Mouse (Mus musculus) MEL (cell line): Measurements from ENCODE around the gene Cys1. TPM values are rescaled to one million over a fixed set of nuclear protein-coding genes. Genes with fewer than 3 reads are reported as not detected.
A peak's percentile ranks its signal among the peaks of the same experiment; 100 is the strongest.

ENCODE experiments used
- DNase-seq: peaks from one replicate; pipeline ENCODE4 v3.0.0; 2011; ENCODE audit warnings: low read depth, low spot score
- H3K27ac ChIP-seq: 2 replicates; pipeline ENCODE4 v1.5.1; 2012; ENCODE audit warnings: low read depth, mild to moderate bottlenecking, control low read depth, low read length, moderate library complexity; ENCODE audit not compliant: control insufficient read depth
- H3K27me3 ChIP-seq, 2 experiments: fragments of 150-350 bp in 1 of 2; sonication (generic) in 1 of 2; 2 replicates each; pipeline ENCODE4 v1.6.1; 2012; ENCODE audit warnings: low read length in 2 of 2, mild to moderate bottlenecking in 2 of 2, improper control_type of control experiment in 1 of 2, moderate library complexity in 1 of 2; ENCODE audit not compliant: insufficient read depth in 2 of 2, control insufficient read depth in 1 of 2
- H3K36me3 ChIP-seq, 2 experiments: 2 replicates each; pipeline ENCODE4 v1.6.1; 2012 to 2014; ENCODE audit warnings: low read length in 2 of 2, improper control_type of control experiment in 1 of 2, inconsistent platforms in 1 of 2, mild to moderate bottlenecking in 1 of 2; ENCODE audit not compliant: insufficient read depth in 2 of 2, control insufficient read depth in 1 of 2
- H3K4me1 ChIP-seq, 2 experiments: fragments of 150-350 bp in 1 of 2; sonication (generic) in 1 of 2; 2 replicates each; pipeline ENCODE4 v1.6.1; 2012; ENCODE audit warnings: low read length in 2 of 2, improper control_type of control experiment in 1 of 2, mild to moderate bottlenecking in 1 of 2; ENCODE audit not compliant: insufficient read depth in 2 of 2, control insufficient read depth in 1 of 2
- H3K4me3 ChIP-seq, 2 experiments: fragments of 150-350 bp in 1 of 2; sonication (generic) in 1 of 2; 2 replicates each; pipeline ENCODE4 v1.5.1; 2012; ENCODE audit warnings: low read depth in 2 of 2, low read length in 2 of 2, mild to moderate bottlenecking in 2 of 2, moderate library complexity in 2 of 2, control low read depth in 1 of 2, improper control_type of control experiment in 1 of 2; ENCODE audit not compliant: control insufficient read depth in 1 of 2, insufficient read depth in 1 of 2
- H3K79me2 ChIP-seq: 2 replicates; pipeline ENCODE4 v1.6.1; 2012; ENCODE audit warnings: mild to moderate bottlenecking, low read length, moderate library complexity; ENCODE audit not compliant: control insufficient read depth, poor library complexity, insufficient read depth
- H3K9ac ChIP-seq: 2 replicates; pipeline ENCODE4 v1.6.1; 2012; ENCODE audit warnings: low read depth, mild to moderate bottlenecking, control low read depth, low read length, moderate library complexity; ENCODE audit not compliant: control insufficient read depth, poor library complexity, severe bottlenecking
- H3K9me3 ChIP-seq: fragments of 150-350 bp; sonication (generic); replicated peaks from 2 replicates; pipeline ENCODE4 v1.6.1; 2012; ENCODE audit warnings: mild to moderate bottlenecking, low read length, improper control_type of control experiment, moderate library complexity; ENCODE audit not compliant: insufficient read depth
- BHLHE40 ChIP-seq: IDR thresholded peaks from 2 replicates; pipeline ENCODE4 v1.6.1; 2012; ENCODE audit warnings: low read depth, mild to moderate bottlenecking, inconsistent platforms, low read length, improper control_type of control experiment, borderline replicate concordance
- CHD1 ChIP-seq: IDR thresholded peaks from 2 replicates; pipeline ENCODE4 v1.6.1; 2012; ENCODE audit warnings: low read depth, mild to moderate bottlenecking, inconsistent platforms, low read length, improper control_type of control experiment
- CHD2 ChIP-seq: IDR thresholded peaks from 2 replicates; pipeline ENCODE4 v1.6.1; 2011; ENCODE audit warnings: low read length, improper control_type of control experiment
- CTCF ChIP-seq, 3 experiments: IDR thresholded peaks in 2 of 3; conservative IDR thresholded peaks in 1 of 3; 2 replicates each; pipeline ENCODE4 v1.5.1; 2011 to 2012; ENCODE audit warnings: low read length in 3 of 3, low read depth in 2 of 3, mild to moderate bottlenecking in 2 of 3, improper control_type of control experiment in 1 of 3, inconsistent platforms in 1 of 3, mixed read lengths in 1 of 3, moderate library complexity in 1 of 3; ENCODE audit not compliant: control insufficient read depth in 1 of 3, insufficient read depth in 1 of 3, poor library complexity in 1 of 3, severe bottlenecking in 1 of 3
- E2F4 ChIP-seq: IDR thresholded peaks from 2 replicates; pipeline ENCODE4 v1.6.1; 2011; ENCODE audit warnings: low read depth, low read length, improper control_type of control experiment, borderline replicate concordance
- ELF1 ChIP-seq: IDR thresholded peaks from 2 replicates; pipeline ENCODE4 v1.6.1; 2014; ENCODE audit warnings: low read depth, mild to moderate bottlenecking, inconsistent platforms, low read length, improper control_type of control experiment, moderate library complexity
- EP300 ChIP-seq, 2 experiments: IDR thresholded peaks; 2 replicates each; pipeline ENCODE4 v1.6.1; 2011; ENCODE audit warnings: improper control_type of control experiment in 2 of 2, low read length in 2 of 2, low read depth in 1 of 2, mild to moderate bottlenecking in 1 of 2
- ETS1 ChIP-seq: IDR thresholded peaks from 2 replicates; pipeline ENCODE4 v1.6.1; 2012; ENCODE audit warnings: low read depth, mild to moderate bottlenecking, inconsistent platforms, low read length, improper control_type of control experiment, moderate library complexity
- GABPA ChIP-seq: IDR thresholded peaks from 2 replicates; pipeline ENCODE4 v1.6.1; 2012; ENCODE audit warnings: low read depth, mild to moderate bottlenecking, inconsistent platforms, low read length, improper control_type of control experiment, moderate library complexity
- GATA1 ChIP-seq: IDR thresholded peaks from 2 replicates; pipeline ENCODE4 v1.6.1; 2011; ENCODE audit warnings: low read depth, low read length, improper control_type of control experiment
- JUND ChIP-seq: IDR thresholded peaks from 2 replicates; pipeline ENCODE4 v1.6.1; 2011; ENCODE audit warnings: low read depth, mild to moderate bottlenecking, improper control_type of control experiment, low read length
- KAT2A ChIP-seq: conservative IDR thresholded peaks from 2 replicates; pipeline ENCODE4 v1.6.1; 2012; ENCODE audit warnings: low read depth, low read length, improper control_type of control experiment, inconsistent platforms
- MAFK ChIP-seq: IDR thresholded peaks from 2 replicates; pipeline ENCODE4 v1.6.1; 2011; ENCODE audit warnings: low read depth, mild to moderate bottlenecking, low read length, improper control_type of control experiment, borderline replicate concordance
- MAX ChIP-seq: IDR thresholded peaks from 2 replicates; pipeline ENCODE4 v1.6.1; 2011; ENCODE audit warnings: low read length, improper control_type of control experiment
- MAZ ChIP-seq: IDR thresholded peaks from 2 replicates; pipeline ENCODE4 v1.6.1; 2012; ENCODE audit warnings: low read depth, mild to moderate bottlenecking, inconsistent platforms, low read length, improper control_type of control experiment
- MEF2A ChIP-seq: IDR thresholded peaks from 2 replicates; pipeline ENCODE4 v1.6.1; 2014; ENCODE audit warnings: low read depth, mild to moderate bottlenecking, inconsistent platforms, low read length, improper control_type of control experiment; ENCODE audit not compliant: poor library complexity, insufficient replicate concordance, severe bottlenecking; ENCODE audit errors: extremely low read depth
- MYB ChIP-seq: IDR thresholded peaks from 2 replicates; pipeline ENCODE4 v1.6.1; 2011; ENCODE audit warnings: mild to moderate bottlenecking, low read depth, low read length, improper control_type of control experiment
- MYC ChIP-seq: IDR thresholded peaks from 2 replicates; pipeline ENCODE4 v1.6.1; 2011; ENCODE audit warnings: low read depth, mild to moderate bottlenecking, low read length, improper control_type of control experiment, moderate library complexity
- NELFE ChIP-seq: IDR thresholded peaks from 2 replicates; pipeline ENCODE4 v1.6.1; 2011; ENCODE audit warnings: low read depth, low read length, improper control_type of control experiment
- NRF1 ChIP-seq: IDR thresholded peaks from 2 replicates; pipeline ENCODE4 v1.6.1; 2014; ENCODE audit warnings: low read depth, mild to moderate bottlenecking, inconsistent platforms, low read length, improper control_type of control experiment, moderate library complexity; ENCODE audit not compliant: poor library complexity, insufficient read depth, severe bottlenecking
- POLR2A ChIP-seq, 2 experiments: IDR thresholded peaks; 2 replicates each; pipeline ENCODE4 v1.6.1; 2011 to 2012; ENCODE audit warnings: low read length in 2 of 2, mild to moderate bottlenecking in 2 of 2, control low read depth in 1 of 2, improper control_type of control experiment in 1 of 2, low read depth in 1 of 2, moderate library complexity in 1 of 2; ENCODE audit not compliant: control insufficient read depth in 1 of 2, insufficient read depth in 1 of 2, poor library complexity in 1 of 2
- POLR2AphosphoS2 ChIP-seq: IDR thresholded peaks from 2 replicates; pipeline ENCODE4 v1.6.1; 2011; ENCODE audit warnings: low read length, improper control_type of control experiment
- POLR2AphosphoS5 ChIP-seq: IDR thresholded peaks from 2 replicates; pipeline ENCODE4 v1.6.1; 2012; ENCODE audit warnings: low read depth, borderline replicate concordance, mild to moderate bottlenecking, inconsistent platforms, low read length, moderate library complexity, mixed read lengths
- RAD21 ChIP-seq: IDR thresholded peaks from 2 replicates; pipeline ENCODE4 v1.6.1; 2011; ENCODE audit warnings: mild to moderate bottlenecking, low read depth, low read length, improper control_type of control experiment
- RCOR1 ChIP-seq: IDR thresholded peaks from 2 replicates; pipeline ENCODE4 v1.6.1; 2012; ENCODE audit warnings: low read depth, mild to moderate bottlenecking, inconsistent platforms, low read length, improper control_type of control experiment
- SIN3A ChIP-seq: IDR thresholded peaks from 2 replicates; pipeline ENCODE4 v1.6.1; 2012; ENCODE audit warnings: low read length, improper control_type of control experiment, inconsistent platforms
- SMC3 ChIP-seq: IDR thresholded peaks from 2 replicates; pipeline ENCODE4 v1.6.1; 2011; ENCODE audit warnings: low read depth, low read length, improper control_type of control experiment
- TAL1 ChIP-seq: IDR thresholded peaks from 2 replicates; pipeline ENCODE4 v1.6.1; 2012; ENCODE audit warnings: mild to moderate bottlenecking, inconsistent platforms, low read length, moderate library complexity, mixed read lengths
- TBP ChIP-seq: IDR thresholded peaks from 2 replicates; pipeline ENCODE4 v1.8.0; 2011; ENCODE audit warnings: low read depth, low read length, improper control_type of control experiment
- TCF12 ChIP-seq: IDR thresholded peaks from 2 replicates; pipeline ENCODE4 v1.6.1; 2014; ENCODE audit warnings: low read depth, mild to moderate bottlenecking, inconsistent platforms, low read length, improper control_type of control experiment, moderate library complexity
- UBTF ChIP-seq: IDR thresholded peaks from 2 replicates; pipeline ENCODE4 v1.6.1; 2012; ENCODE audit warnings: low read depth, mild to moderate bottlenecking, inconsistent platforms, low read length, improper control_type of control experiment, moderate library complexity, borderline replicate concordance; ENCODE audit not compliant: insufficient read depth
- USF1 ChIP-seq: IDR thresholded peaks from 2 replicates; pipeline ENCODE4 v1.6.1; 2014; ENCODE audit warnings: low read depth, mild to moderate bottlenecking, inconsistent platforms, low read length, improper control_type of control experiment, moderate library complexity
- USF2 ChIP-seq, 2 experiments: IDR thresholded peaks; 2 replicates each; pipeline ENCODE4 v1.6.1; 2011 to 2012; ENCODE audit warnings: improper control_type of control experiment in 2 of 2, low read length in 2 of 2, borderline replicate concordance in 1 of 2, inconsistent platforms in 1 of 2, low read depth in 1 of 2, mild to moderate bottlenecking in 1 of 2; ENCODE audit not compliant: insufficient read depth in 1 of 2
- ZC3H11A ChIP-seq: IDR thresholded peaks from 2 replicates; pipeline ENCODE4 v1.6.1; 2012; ENCODE audit warnings: low read depth, mild to moderate bottlenecking, inconsistent platforms, low read length, improper control_type of control experiment
- ZKSCAN1 ChIP-seq: IDR thresholded peaks from 2 replicates; pipeline ENCODE4 v1.6.1; 2012; ENCODE audit warnings: low read depth, mild to moderate bottlenecking, inconsistent platforms, low read length, improper control_type of control experiment, moderate library complexity
- ZMIZ1 ChIP-seq: IDR thresholded peaks from 2 replicates; pipeline ENCODE4 v1.6.1; 2012; ENCODE audit warnings: low read depth, mild to moderate bottlenecking, inconsistent platforms, low read length, improper control_type of control experiment, moderate library complexity
- ZNF384 ChIP-seq: IDR thresholded peaks from 2 replicates; pipeline ENCODE4 v1.6.1; 2012; ENCODE audit warnings: low read depth, mild to moderate bottlenecking, inconsistent platforms, low read length, improper control_type of control experiment
- polyA plus RNA-seq, 2 experiments: library from polyadenylated mRNA; stranded (reverse) in 1 of 2; unstranded in 1 of 2; fragments of >175 nt in 1 of 2; fragments of >200 nt in 1 of 2; gene quantifications; 2 replicates each; pipeline versions ENCODE4 v1.2.1 to v1.2.4; 2012; ENCODE audit warnings: low replicate concordance in 2 of 2, low read depth in 1 of 2; ENCODE audit not compliant: insufficient read length in 2 of 2, insufficient read depth in 1 of 2, missing spikeins in 1 of 2
- total RNA-seq: library from RNA; depleted of rRNA; stranded (reverse); fragments of 300-350 nt; gene quantifications from 2 replicates; pipeline ENCODE4 v1.2.3, GENCODE M21; 2012

The Cys1 gene
- total and polyA plus RNA-seq, 3 experiments: not detected

- H3K9ac ChIP-seq: peak overlapping the region; percentile 55
- H3K4me3 ChIP-seq: no peak overlapping the region
- DNase-seq: peak; percentile 97
- no peaks in the 10 kb centered on the region for H3K27me3 ChIP-seq
- no peaks in the 10 kb centered on the region for H3K9me3 ChIP-seq
- H3K36me3 ChIP-seq: peaks cover 0 to 30% of the 10 kb centered on the region in 2 experiments; a peak in 2 of 4 replicates
- peak overlapping the region; percentile 95 for H3K27ac ChIP-seq
- H3K79me2 ChIP-seq: no peaks in the 10 kb centered on the region
- H3K4me1 ChIP-seq: peaks cover 10 to 35% of the 10 kb centered on the region in 2 experiments
- TF ChIP-seq ETS1 (peak; percentile 72), USF2 (IDR thresholded peaks at IDR 0.05; ENCODE audit: borderline replicate concordance in 1 of 2, insufficient read depth in 1 of 2, low read depth in 1 of 2, low read length in 2 of 2) (no peak), UBTF (no peak), RAD21 (no peak), MAFK (no peak), POLR2A (IDR thresholded peaks at IDR 0.05; ENCODE audit: control insufficient read depth in 1 of 2, insufficient read depth in 1 of 2, low read depth in 1 of 2, low read length in 2 of 2, poor library complexity in 1 of 2) (no peak), CTCF (IDR thresholded peaks at IDR 0.05 in 2 of 3, conservative IDR thresholded peaks at IDR 0.05 in 1 of 3; ENCODE audit: control insufficient read depth in 1 of 3, insufficient read depth in 1 of 3, low read depth in 2 of 3, low read length in 3 of 3, poor library complexity in 1 of 3, severe bottlenecking in 1 of 3) (no peak), ZNF384 (no peak), JUND (no peak), EP300 (IDR thresholded peaks at IDR 0.05; ENCODE audit: low read depth in 1 of 2, low read length in 2 of 2) (peak; percentile 87 to 89), MEF2A (no peak), TBP (no peak), E2F4 (no peak), SMC3 (no peak), MYC (no peak), RCOR1 (no peak), BHLHE40 (0 out of 2 replicates have a peak, but pooled peaks have one; percentile 7), GATA1 (peak; percentile 92), MAX (peak; percentile 55; the same call in 1 of the 2 replicates), TCF12 (peak; percentile 82), GABPA (no peak), SIN3A (peak; percentile 68), NRF1 (no peak), NELFE (peak; percentile 26; the same call in 1 of the 2 replicates), KAT2A (no peak), ELF1 (0 out of 2 replicates have a peak, but pooled peaks have one; percentile 28), ZMIZ1 (no peak), MYB (no peak), ZKSCAN1 (no peak), MAZ (peak; percentile 62; the same call in 1 of the 2 replicates), POLR2AphosphoS5 (no peak), TAL1 (peak; percentile 83), ZC3H11A (no peak), USF1 (no peak), POLR2AphosphoS2 (no peak), CHD1 (no peak), CHD2 (no peak)
Measured at GRCm38 (mm10) chr12:24644125-24644571, 37.5 kb downstream of the Cys1 start.
